Mouse (Mus musculus): Measurements from ENCODE around the gene Cmtm7.
A peak's percentile ranks its signal among the peaks of the same experiment; 100 is the strongest.

The Cmtm7 gene

DNA sequence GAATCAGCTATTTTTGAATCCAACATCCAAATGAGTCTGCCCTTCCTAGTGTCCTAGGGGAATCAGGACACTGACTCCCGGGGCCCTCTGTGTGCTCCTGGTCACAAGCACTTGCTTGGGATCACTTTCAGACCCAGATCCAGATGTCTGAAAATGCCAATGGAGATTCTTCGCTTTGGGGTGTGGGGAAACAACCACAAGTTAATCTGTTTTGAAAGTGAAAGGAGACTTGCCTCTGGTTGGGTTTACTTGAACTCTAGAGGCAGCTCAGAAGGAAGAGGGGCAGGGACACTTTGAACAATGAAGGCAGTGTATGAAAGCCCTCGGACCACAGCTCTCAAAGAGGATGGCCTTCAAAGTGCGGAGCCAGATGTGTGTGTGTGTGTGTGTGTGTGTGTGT, 12.8 kb upstream of the Cmtm7 start:
- no peak for DNase-seq (ENCODE audit: low spot score in 2 of 2)

- no peak for DNase-seq (ENCODE audit: low spot score in 2 of 2)
Observed at GRCm38 (mm10) chr9:114793764-114794295, 12.2 kb upstream of the Cmtm7 start.

- no peak for DNase-seq (ENCODE audit: low spot score in 2 of 2)
Observed at GRCm38 (mm10) chr9:114789989-114790388, 8.3 kb upstream of the Cmtm7 start.

GRCm38 (mm10) chr9:114789557-114789956, 7.9 kb upstream of the Cmtm7 start:
- DNase-seq (ENCODE audit: low spot score in 2 of 2): no peak

DNA sequence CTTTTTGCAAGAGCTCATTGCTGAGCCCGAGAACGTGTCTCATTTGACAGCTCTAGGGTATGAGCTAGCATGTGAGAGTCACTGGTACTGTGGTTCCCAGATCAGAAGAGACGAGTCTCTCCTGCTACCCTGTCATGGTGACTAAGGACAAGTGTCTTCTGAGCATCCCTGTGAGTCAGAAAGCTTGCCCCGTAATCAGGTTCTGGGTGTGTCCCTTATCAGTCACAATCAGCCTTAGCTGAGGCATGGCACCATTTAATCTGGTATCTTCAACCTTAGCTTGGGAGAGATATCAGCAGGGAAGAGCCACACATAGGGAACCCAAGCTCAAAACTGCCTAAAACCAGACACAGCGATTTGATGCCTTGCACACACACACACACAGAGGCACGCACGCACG, 7.0 kb upstream of the Cmtm7 start:
- DNase-seq (ENCODE audit: low spot score in 2 of 2): no peak

DNA sequence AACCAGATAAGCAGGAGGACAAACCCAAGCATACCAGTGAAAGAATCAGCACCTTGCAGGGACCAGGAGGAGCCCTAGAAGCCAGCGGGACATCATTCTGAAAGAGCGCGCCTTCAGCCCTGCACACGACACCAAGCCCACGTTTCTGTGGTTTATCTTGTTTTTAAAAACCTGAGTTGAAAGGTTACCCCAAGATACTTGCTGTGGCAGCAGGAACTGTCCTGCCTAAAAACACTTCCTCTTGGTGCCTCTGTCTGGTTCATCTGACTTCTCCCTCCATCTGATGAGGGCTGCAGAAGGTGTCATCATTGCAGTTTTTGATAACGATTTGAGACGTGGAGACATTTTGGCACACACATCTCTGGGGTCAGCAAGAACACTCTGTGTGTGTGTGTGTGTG, 6.1 kb upstream of the Cmtm7 start:
- no peak for DNase-seq (ENCODE audit: low spot score in 2 of 2)

GRCm38 (mm10) chr9:114787134-114787533, 5.5 kb upstream of the Cmtm7 start:
- no peak for DNase-seq (ENCODE audit: low spot score in 2 of 2)

GRCm38 (mm10) chr9:114785432-114786125, 3.9 kb upstream of the Cmtm7 start:
- DNase-seq (ENCODE audit: low spot score in 2 of 2): no peak

- peak; percentile 55 for DNase-seq (ENCODE audit: low spot score in 2 of 2)
Observed at GRCm38 (mm10) chr9:114780746-114781525, 720 bp downstream of the Cmtm7 start.

GRCm38 (mm10) chr9:114779984-114780745, 1.5 kb downstream of the Cmtm7 start:
- DNase-seq (ENCODE audit: low spot score in 2 of 2): no peak

DNA sequence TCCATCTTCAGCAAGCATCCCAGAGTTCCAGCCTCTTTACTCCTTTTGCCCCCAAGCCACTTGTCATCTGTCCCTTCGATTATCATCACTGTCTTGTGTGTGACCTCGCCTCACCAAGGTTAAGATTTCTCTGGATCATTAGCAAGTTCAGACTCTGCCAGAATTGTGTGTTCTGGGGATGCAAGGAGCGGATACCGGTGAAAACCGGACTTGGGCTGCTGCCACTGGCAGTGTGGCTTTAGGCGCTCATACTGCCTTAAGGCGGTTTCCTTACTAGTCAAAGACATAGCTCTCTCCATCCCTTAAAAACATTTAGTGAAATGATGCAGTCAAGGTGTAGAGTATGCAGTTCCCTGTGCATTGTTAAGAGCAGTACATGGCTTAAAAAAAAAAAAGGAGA, 2.8 kb downstream of the Cmtm7 start:
- DNase-seq (ENCODE audit: low spot score in 2 of 2): no peak

DNA sequence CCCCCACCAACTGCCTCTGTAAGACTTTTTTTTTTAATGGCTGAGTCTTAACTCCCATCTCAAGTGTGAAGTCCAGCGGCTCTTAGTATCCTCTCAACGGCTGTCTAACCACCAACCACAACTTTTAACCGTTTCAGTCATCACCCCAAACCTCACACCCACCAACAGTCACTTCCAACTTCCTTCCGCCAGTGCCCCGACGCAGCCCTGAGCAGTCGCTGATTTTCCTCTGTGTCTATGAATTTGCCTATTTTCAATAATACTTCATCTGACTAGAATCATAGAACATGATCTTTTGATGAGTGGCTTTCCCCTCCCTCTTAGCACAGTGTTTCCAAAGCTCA, 3.6 kb downstream of the Cmtm7 start:
- no peak for DNase-seq (ENCODE audit: low spot score in 2 of 2)

GRCm38 (mm10) chr9:114777178-114778046, 4.2 kb downstream of the Cmtm7 start:
- no peak for DNase-seq (ENCODE audit: low spot score in 2 of 2)

- peak in 1 of 2 experiments; percentile 40 for DNase-seq (ENCODE audit: low spot score in 2 of 2)
Observed at GRCm38 (mm10) chr9:114776361-114776760, 5.3 kb downstream of the Cmtm7 start.

DNA sequence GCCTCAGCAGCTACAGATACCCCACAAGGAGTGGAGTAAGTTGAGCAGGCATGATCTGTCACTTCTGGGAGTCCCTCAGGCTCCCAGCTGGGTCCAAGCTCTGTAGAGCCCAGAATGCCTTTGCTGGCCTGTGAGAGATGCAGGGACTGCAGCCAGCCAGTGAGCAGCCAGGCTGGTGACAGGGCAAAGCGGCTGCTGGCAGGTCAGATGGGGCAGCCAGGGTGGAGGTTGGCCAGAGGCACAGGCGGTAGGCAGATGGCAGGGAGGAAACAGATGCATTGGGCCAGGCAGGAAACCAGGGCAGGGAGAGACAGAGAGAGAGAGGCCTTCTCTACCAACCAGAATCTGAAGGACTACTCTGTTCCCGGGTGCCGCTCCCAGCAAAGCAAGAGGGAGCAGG, 6.4 kb downstream of the Cmtm7 start:
- DNase-seq (ENCODE audit: low spot score in 2 of 2): peak; percentile 50

DNA sequence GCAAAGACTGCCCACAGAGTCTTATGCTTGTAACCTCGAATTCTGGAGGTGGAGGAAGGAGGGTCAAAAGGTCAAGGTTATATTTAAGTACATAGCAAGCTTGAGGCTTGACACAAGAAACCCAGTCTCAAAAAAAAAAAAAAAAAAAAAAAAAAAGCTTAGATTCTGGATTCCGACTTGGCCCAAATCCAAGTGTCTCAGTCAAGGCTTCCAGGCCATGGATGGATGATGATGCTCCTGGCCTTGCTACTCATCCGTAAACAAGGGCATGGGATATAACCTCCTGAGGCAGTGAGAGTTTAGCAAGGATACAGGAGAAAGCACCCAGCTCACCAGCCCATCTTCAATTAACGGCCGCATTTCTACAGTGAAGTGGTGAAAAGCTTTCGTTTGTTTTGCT, 7.0 kb downstream of the Cmtm7 start:
- no peak for DNase-seq (ENCODE audit: low spot score in 2 of 2)

DNA sequence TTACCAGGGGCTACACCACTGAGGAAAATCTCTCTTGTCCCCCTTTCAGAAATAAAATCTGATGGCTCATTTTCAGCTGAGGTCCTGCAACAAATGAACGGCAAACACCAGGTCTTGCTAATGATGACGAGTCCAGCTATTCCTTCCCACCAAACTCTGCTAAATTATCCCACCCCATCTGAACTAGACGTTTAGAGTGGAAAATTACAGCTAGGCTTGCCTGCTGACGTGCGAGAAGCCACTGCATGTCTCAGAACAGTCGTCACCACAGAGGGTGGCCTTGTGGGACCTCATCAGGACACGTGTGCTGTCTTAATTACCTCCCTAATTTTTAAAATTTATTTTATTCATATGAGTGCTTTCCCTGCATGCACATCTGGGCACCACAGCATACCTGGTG, 10.1 kb downstream of the Cmtm7 start:
- no peak for DNase-seq (ENCODE audit: low spot score in 2 of 2)

- peak in 1 of 2 experiments; percentile 42 for DNase-seq (ENCODE audit: low spot score in 2 of 2)
Observed at GRCm38 (mm10) chr9:114770224-114770623, 11.4 kb downstream of the Cmtm7 start.

GRCm38 (mm10) chr9:114768066-114768465, 13.6 kb downstream of the Cmtm7 start:
- DNase-seq (ENCODE audit: low spot score in 2 of 2): no peak

- DNase-seq (ENCODE audit: low spot score in 2 of 2): no peak
Observed at GRCm38 (mm10) chr9:114767507-114767906, 14.1 kb downstream of the Cmtm7 start.

DNA sequence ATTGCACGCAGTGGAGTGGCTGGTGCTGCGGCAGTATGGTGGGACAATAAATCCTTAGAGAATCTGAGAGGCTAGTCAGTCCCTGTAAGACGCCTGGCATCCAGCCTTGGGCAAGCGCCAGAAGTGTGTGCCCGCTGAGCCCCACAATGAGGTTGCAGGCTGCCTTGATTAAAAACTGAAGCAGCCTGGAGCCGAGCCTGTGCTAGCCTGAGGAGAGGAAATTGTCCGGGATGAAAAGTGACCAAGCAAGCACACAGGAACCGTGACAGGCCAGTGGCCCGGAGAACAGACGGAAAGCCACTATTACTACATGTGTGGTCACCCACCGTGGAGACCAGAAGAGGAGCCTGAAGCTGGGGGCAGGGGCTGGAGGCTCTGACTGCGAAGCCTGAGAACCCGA, 14.6 kb downstream of the Cmtm7 start:
- DNase-seq (ENCODE audit: low spot score in 2 of 2): no peak

Data from thymus, postnatal 10 days (tissue).